Mouse (Mus musculus): ENCODE measurements around the gene Cilp2. TPM values are rescaled to one million over a fixed set of nuclear protein-coding genes. Genes with fewer than 3 reads are reported as not detected.

Cilp2 gene
- polyA plus RNA-seq, 1 experiment from 2014 or later: 0.03 TPM

DNA sequence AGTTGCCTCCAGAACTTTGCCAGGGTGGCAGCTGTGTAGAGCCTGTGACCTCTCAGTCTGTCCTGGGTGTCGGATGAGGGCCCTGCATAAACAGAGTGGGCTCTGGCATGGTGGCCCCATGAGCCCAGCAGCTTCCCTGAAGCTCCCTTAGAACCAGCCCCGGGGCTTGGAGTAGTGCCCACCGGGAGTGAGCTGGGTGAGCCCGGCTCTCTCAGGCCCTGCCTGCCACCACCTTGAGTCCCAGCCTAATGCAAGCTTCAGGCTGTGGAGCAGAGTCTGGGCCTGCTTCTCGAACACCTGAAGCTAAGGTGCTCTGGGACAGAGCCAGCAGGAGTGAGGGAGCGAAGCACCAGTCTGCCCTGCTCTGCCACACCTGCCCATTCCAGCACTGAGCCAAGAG lies 16.6 kb downstream of the Cilp2 start:
- Histone ChIP-seq H3K4me1 (replicated peaks) (no peaks in the 10 kb centered on the region), H3K9me3 (replicated peaks) (no peaks in the 10 kb centered on the region), H3K9ac (no peak overlapping the region), H3K4me3 (replicated peaks) (no peak overlapping the region), H3K36me3 (replicated peaks) (no peaks in the 10 kb centered on the region), H3K27ac (replicated peaks) (no peak overlapping the region), H3K27me3 (peaks cover 13% of the 10 kb centered on the region), H3K4me2 (no peak overlapping the region)
- WGBS (ENCODE audit: insufficient replicate concordance): 66% methylated on average over 6 of the region's 6 CpGs
- no peak for ATAC-seq (ENCODE audit: insufficient read depth)

DNA sequence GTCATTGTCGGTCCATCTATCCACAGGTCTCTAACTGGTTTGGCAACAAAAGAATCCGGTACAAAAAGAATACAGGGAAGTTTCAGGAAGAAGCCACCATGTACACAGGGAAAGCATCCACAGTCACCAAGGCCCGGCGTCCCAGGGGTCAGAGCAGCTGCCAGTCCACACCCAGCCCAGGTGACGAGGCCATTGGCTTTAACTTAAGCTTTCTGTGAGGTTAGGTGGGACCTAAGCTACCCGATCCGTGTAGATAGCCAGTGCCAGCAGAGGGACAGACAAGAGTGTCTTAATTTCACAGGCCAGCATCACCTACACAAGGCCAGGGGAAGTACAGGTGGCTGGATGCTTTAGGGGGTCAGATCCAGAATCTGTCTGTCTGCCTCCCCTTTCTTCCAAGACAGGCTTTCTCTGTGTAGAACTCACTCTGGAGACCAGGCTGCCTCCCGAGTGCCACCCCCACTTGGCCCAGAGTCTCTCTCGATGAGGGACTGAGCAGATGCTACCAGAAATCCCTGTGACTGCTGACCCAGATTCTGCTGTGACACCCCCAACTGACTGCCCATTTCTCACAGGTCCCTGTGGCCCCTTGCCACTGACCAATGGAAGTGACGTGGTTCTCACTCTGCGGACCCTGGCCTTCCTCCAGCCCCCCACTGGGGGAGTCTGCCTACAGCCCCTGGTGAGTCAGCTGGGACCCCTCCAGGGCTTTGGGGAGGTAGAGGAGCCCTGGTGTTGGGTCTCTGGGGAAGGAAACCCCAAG lies 17.3 kb downstream of the Cilp2 start:
- Histone ChIP-seq H3K27ac (replicated peaks) (no peak overlapping the region), H3K4me1 (replicated peaks) (no peaks in the 10 kb centered on the region), H3K4me3 (replicated peaks) (no peak overlapping the region), H3K36me3 (replicated peaks) (no peaks in the 10 kb centered on the region), H3K27me3 (peaks cover 6% of the 10 kb centered on the region; the same call in 1 of the 2 replicates), H3K9me3 (replicated peaks) (no peaks in the 10 kb centered on the region), H3K4me2 (no peak overlapping the region), H3K9ac (no peak overlapping the region)
- WGBS (ENCODE audit: insufficient replicate concordance): 64% methylated on average over 11 of the region's 11 CpGs
- no peak for ATAC-seq (ENCODE audit: insufficient read depth)

DNA sequence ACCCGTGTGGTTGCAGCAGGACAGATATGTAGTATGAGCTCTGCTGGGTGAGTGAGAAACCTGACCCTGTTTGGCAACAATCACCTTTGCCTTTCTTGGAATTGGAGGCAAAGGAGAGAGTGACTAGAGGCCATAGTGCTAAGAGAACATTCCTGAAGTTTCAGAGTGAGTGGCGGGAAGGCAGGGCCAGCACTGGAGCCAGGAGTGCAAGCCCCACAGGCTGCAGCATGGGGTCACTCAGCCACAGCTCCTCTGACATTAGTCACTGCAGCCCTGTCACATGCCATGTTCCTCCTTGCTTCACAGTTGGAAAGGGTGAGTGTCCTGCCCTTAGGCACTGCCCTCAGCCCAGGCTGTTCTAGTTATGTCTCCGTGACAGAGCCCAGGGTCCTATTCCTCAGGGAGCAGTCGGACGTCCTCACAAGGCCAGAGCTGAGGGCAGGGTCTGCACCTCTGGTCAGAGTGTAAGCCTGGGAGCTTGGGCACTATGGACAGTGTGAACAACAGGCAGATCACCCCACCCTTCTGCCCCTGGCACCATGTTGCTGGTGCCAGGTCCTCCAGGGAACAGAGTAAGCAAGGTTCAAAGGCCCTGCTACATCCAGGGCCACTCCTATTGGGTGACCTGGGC lies 19.7 kb downstream of the Cilp2 start:
- ATAC-seq (ENCODE audit: insufficient read depth): no peak
- Histone ChIP-seq H3K4me1 (replicated peaks) (peaks cover 16% of the 10 kb centered on the region), H3K36me3 (replicated peaks) (no peaks in the 10 kb centered on the region), H3K4me2 (no peak overlapping the region), H3K27ac (replicated peaks) (no peak overlapping the region), H3K4me3 (replicated peaks) (no peak overlapping the region), H3K9me3 (replicated peaks) (no peaks in the 10 kb centered on the region), H3K9ac (no peak overlapping the region), H3K27me3 (no peaks in the 10 kb centered on the region)
- 71% methylated on average over 5 of the region's 5 CpGs for WGBS (ENCODE audit: insufficient replicate concordance)

DNA sequence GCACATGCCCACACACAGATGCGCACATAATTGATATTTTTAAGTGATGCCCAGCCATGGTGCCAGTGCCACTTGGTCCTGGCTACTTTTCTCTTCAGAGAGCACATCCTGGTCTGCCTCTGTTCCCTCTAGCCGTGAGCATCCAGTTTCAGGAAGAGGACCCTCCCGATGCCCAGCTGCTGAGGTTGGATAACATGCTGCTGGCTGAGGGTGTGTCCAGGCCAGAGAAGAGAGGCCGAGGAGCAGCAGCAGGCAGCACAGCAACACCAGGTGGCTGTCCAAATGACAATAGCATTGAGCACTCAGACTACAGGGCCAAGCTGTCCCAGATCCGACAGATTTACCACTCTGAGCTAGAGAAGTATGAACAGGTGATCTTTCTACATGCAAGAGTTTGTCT lies 23.3 kb downstream of the Cilp2 start:
- WGBS (ENCODE audit: insufficient replicate concordance): 46% methylated on average over 5 of the region's 5 CpGs
- Histone ChIP-seq H3K4me1 (replicated peaks) (peaks cover 16% of the 10 kb centered on the region), H3K4me2 (no peak overlapping the region), H3K36me3 (replicated peaks) (no peaks in the 10 kb centered on the region), H3K27ac (replicated peaks) (no peak overlapping the region), H3K9me3 (replicated peaks) (no peaks in the 10 kb centered on the region), H3K27me3 (no peaks in the 10 kb centered on the region), H3K4me3 (replicated peaks) (no peak overlapping the region), H3K9ac (no peak overlapping the region)
- peak; percentile 31; the same call in 1 of the 2 replicates for ATAC-seq (ENCODE audit: insufficient read depth)

DNA sequence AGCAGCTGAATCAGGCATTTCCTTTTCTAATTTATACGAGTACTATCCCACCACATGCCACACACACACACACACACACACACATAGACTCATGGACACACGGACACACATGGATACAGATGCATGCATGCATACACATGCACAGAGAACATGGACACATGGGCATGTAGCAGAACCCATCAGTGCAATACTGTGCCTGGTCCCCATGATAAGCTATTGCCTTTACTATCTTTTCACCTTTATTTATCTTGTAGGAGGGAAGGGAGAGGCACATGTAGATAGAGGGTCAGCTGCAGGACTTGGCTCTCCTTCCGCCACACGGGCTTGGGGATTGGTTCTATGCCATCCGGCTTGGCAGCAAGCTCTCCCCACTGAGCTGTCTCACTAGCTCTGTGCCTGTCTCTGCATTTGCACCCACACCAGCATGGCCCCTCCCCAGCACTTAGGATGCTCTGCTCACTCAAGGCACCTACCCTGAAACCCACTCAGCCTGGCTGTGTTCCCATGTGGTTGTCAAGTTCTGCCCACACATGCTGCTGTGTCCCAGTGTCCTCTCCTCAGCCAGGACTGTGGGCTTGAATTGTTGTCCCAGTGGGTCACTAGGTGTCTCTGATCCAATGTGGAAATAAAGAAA lies 24.0 kb downstream of the Cilp2 start:
- 38% methylated on average over 5 of the region's 5 CpGs for WGBS (ENCODE audit: insufficient replicate concordance)
- Histone ChIP-seq H3K4me2 (no peak overlapping the region), H3K9me3 (replicated peaks) (no peaks in the 10 kb centered on the region), H3K27me3 (no peaks in the 10 kb centered on the region), H3K4me1 (replicated peaks) (peaks cover 16% of the 10 kb centered on the region), H3K36me3 (replicated peaks) (no peaks in the 10 kb centered on the region), H3K4me3 (replicated peaks) (no peak overlapping the region), H3K9ac (no peak overlapping the region), H3K27ac (replicated peaks) (no peak overlapping the region)
- peak; percentile 44 for ATAC-seq (ENCODE audit: insufficient read depth)

DNA sequence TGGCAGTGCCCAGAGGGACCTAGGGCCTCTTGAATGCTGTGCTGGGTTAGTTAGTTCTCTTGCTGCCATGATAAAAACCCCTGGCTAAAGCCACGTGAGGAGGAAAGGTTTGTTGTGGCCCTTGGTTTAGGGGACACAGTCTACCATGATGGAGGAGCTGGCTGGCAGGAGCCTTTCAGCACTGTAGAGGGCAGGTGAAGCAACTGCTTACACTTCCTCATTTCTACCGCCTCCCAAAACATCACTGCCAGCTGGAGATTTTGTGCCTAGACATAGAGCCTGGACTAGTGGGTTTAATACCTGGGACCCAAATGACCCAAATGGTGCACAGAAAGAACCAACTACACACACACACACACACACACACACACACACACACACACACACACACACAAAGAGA lies 26.2 kb downstream of the Cilp2 start:
- no peak overlapping the region for H3K4me2 ChIP-seq
- H3K27me3 ChIP-seq: no peaks in the 10 kb centered on the region
- no peak overlapping the region for H3K27ac ChIP-seq (replicated peaks)
- no peak overlapping the region for H3K9ac ChIP-seq
- no peak for ATAC-seq (ENCODE audit: insufficient read depth)
- no peaks in the 10 kb centered on the region for H3K36me3 ChIP-seq (replicated peaks)
- WGBS (ENCODE audit: insufficient replicate concordance): 32% methylated on average over 2 of the region's 2 CpGs
- peaks cover 16% of the 10 kb centered on the region for H3K4me1 ChIP-seq (replicated peaks)
- H3K4me3 ChIP-seq (replicated peaks): no peak overlapping the region
- H3K9me3 ChIP-seq (replicated peaks): no peaks in the 10 kb centered on the region

DNA sequence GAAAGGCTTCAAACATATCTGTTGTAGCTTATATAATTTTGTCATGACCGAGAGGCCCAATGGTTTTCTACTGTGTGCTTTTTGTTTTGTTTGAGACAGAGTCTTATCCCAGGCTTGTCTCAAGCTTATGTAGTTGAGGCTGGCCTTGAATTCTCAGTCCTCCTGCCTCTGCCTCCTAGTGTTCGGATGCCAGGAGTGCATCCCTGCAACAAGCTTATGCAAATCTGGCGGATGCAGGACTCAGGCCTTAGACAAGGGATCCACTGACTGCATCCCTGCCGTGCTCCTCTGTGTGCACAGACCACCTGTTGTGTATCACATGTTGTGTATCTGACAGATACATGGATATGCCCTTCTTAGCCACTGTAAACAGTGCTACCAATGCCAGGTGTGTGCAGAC lies 26.7 kb downstream of the Cilp2 start:
- peaks cover 16% of the 10 kb centered on the region for H3K4me1 ChIP-seq (replicated peaks)
- H3K4me2 ChIP-seq: no peak overlapping the region
- 61% methylated on average over 4 of the region's 4 CpGs for WGBS (ENCODE audit: insufficient replicate concordance)
- no peaks in the 10 kb centered on the region for H3K36me3 ChIP-seq (replicated peaks)
- H3K4me3 ChIP-seq (replicated peaks): no peak overlapping the region
- H3K9me3 ChIP-seq (replicated peaks): no peaks in the 10 kb centered on the region
- no peak for ATAC-seq (ENCODE audit: insufficient read depth)
- no peak overlapping the region for H3K9ac ChIP-seq
- H3K27me3 ChIP-seq: no peaks in the 10 kb centered on the region
- no peak overlapping the region for H3K27ac ChIP-seq (replicated peaks)

DNA sequence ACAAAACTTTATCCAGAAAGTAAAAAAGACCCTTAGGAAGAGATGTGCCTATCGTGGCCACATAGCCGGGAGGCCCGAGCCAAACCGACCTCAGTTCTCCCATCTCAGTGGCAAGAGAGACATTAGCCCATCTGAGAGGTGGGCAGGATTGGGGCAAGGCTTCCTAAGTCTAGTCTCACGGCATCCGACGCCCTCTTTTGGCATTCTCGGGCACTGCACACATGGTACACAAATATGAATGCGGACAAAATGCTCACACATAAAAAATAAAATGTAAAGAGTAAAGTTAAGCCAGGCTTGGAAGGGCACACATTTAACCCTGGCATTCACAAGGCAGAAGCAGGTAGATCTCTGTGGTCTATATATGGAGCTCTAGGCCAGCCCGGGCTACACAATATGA lies 33.6 kb downstream of the Cilp2 start:
- H3K4me2 ChIP-seq: no peak overlapping the region
- no peaks in the 10 kb centered on the region for H3K9me3 ChIP-seq (replicated peaks)
- no peak for ATAC-seq (ENCODE audit: insufficient read depth)
- 76% methylated on average over 10 of the region's 10 CpGs for WGBS (ENCODE audit: insufficient replicate concordance)
- H3K27ac ChIP-seq (replicated peaks): no peak overlapping the region
- no peak overlapping the region for H3K9ac ChIP-seq
- no peak overlapping the region for H3K4me3 ChIP-seq (replicated peaks)
- no peaks in the 10 kb centered on the region for H3K27me3 ChIP-seq
- H3K4me1 ChIP-seq (replicated peaks): peaks cover 16% of the 10 kb centered on the region
- no peaks in the 10 kb centered on the region for H3K36me3 ChIP-seq (replicated peaks)

DNA sequence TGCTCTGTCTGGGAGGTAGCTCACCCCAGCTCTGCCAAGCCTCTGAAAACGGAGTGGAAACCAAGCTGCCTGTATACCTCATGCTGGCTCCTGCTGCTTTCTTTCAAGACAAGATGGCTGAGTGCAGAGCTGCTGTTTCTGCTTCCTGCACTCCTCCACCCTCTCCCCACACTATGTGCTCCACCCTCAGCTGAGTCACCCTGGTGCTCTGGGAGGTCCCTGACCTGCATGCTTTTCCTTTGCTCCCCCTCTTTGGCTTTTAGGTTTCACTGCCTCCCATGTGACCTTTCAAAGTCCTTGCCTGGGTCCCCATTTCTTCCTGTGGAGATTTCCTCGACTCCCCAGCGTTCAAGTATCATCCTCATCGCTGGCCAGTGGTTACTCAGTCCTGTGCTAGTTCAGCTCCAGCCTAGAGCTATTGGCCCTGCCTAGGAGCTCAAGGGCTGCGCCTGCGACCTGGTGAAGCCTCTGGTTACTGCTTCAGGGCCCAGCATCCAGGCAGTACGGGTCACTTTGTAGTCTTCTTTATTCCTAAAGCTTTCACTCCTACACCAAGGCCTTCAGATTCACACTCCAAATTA lies 36.5 kb downstream of the Cilp2 start:
- Histone ChIP-seq H3K27me3 (no peaks in the 10 kb centered on the region), H3K4me1 (replicated peaks) (peaks cover 16% of the 10 kb centered on the region), H3K36me3 (replicated peaks) (no peaks in the 10 kb centered on the region), H3K9me3 (replicated peaks) (no peaks in the 10 kb centered on the region), H3K9ac (no peak overlapping the region), H3K4me3 (replicated peaks) (no peak overlapping the region), H3K27ac (replicated peaks) (peak overlapping the region; percentile 72), H3K4me2 (peak overlapping the region; percentile 44)
- ATAC-seq (ENCODE audit: insufficient read depth): peak; percentile 85
- WGBS (ENCODE audit: insufficient replicate concordance): 63% methylated on average over 7 of the region's 7 CpGs

DNA sequence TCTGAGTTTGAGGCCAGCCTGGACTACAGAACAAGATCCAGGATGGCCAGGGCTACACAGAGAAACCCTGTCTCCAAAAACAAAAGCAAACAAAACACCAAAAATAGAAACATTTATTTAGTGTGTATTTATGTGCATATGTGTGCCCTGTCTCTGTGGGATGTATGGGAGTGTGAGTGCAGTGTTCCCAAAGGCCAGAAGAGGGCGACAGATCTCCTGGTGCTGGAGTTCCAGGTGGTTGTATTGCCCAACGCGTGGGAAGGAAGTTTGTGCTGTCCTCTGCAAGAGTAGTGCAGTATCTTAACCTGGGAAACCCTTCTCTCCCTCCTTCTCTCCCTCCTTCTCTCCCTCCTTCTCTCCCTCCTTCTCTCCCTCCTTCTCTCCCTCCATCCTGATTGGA lies 37.6 kb downstream of the Cilp2 start:
- Histone ChIP-seq H3K27me3 (no peaks in the 10 kb centered on the region), H3K9me3 (replicated peaks) (no peaks in the 10 kb centered on the region), H3K4me2 (no peak overlapping the region), H3K9ac (no peak overlapping the region), H3K4me1 (replicated peaks) (peaks cover 16% of the 10 kb centered on the region), H3K4me3 (replicated peaks) (no peak overlapping the region), H3K36me3 (replicated peaks) (no peaks in the 10 kb centered on the region), H3K27ac (replicated peaks) (no peak overlapping the region)
- 25% methylated on average over 3 of the region's 3 CpGs for WGBS (ENCODE audit: insufficient replicate concordance)
- no peak for ATAC-seq (ENCODE audit: insufficient read depth)

DNA sequence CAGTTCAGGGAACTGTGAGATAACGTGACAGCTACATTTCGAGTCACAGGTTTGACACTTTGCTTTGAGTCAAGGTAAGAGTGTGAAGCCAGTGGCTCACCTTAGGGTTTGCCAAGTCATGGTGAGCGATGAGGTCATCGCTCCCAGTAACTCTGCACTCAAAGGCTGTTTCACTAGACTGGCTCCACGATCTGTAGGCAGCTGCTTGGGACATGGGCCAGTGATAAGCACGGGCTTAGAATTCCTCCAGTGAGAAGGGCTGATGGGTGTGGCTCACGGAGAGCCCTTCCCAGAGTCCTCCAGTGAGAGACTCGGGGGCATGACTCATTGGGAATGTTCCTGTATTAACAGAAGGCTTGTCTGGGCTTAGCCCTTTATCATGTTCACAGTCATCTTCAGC lies 38.5 kb downstream of the Cilp2 start:
- H3K27me3 ChIP-seq: no peaks in the 10 kb centered on the region
- H3K27ac ChIP-seq (replicated peaks): no peak overlapping the region
- 62% methylated on average over 8 of the region's 8 CpGs for WGBS (ENCODE audit: insufficient replicate concordance)
- H3K4me2 ChIP-seq: no peak overlapping the region
- no peak for ATAC-seq (ENCODE audit: insufficient read depth)
- H3K4me1 ChIP-seq (replicated peaks): peaks cover 16% of the 10 kb centered on the region
- no peak overlapping the region for H3K4me3 ChIP-seq (replicated peaks)
- H3K9ac ChIP-seq: no peak overlapping the region
- H3K36me3 ChIP-seq (replicated peaks): no peaks in the 10 kb centered on the region
- no peaks in the 10 kb centered on the region for H3K9me3 ChIP-seq (replicated peaks)

Data from liver, embryonic 15.5 days (tissue).